Mouse (Mus musculus) layer of hippocampus, adult 9-10 months (tissue): ENCODE data around the gene Rpl28.
A peak's percentile ranks its signal among the peaks of the same experiment; 100 is the strongest.

Experiments used
- DNase-seq: peaks from one replicate; pipeline ENCODE4 v3.0.0; 2022; ENCODE audit warnings: low spot score

The Rpl28 gene

DNA sequence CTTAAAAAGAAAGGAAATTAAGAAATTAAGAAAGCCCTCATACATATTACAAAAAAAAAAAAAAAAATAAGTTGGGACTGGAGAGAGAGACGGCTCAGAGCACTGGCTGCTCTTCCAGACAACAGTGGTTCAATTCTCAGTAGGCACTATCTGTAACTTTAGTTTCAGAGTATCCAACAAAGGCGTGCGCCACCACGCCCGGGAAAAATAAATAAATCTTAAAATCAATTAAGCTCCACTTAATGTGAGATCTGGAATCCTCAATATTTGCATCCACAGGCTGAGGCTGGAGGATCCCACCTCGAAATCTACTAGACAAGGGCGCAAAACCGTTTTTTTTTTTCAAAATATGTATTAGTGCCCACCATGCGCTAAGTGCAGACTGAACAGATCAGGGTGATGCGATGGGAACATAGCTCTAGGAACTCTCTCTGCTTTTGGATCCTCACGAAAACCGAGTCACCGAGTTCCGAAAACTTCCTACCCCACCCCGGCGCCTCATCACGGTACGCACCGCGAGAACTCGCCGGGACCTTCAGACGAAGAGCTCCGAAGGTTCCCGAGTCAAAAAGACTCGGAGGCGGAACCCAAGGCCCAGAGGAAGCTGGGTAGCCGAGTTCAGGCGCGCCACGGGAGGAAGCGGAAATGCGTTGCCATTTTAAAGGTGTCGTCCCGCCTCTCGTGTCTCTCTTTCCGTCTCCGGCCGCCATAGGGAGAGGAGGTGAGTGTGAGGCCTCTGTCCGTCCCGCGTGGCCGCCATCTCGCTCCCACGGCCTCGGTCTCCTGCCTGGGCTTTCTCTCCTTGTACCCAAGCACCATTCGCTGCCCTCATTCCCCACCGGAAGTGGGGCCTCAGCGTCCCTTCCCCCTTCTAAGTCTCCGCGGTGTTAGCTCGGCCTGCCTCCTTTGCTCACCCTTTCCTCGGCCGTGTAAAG lies at the start of gene Rpl28:
TSS of gene Rpl28 (plus strand) at position 597 of the 935 bp plus-strand sequence.
- peak; percentile 84 for DNase-seq

DNA sequence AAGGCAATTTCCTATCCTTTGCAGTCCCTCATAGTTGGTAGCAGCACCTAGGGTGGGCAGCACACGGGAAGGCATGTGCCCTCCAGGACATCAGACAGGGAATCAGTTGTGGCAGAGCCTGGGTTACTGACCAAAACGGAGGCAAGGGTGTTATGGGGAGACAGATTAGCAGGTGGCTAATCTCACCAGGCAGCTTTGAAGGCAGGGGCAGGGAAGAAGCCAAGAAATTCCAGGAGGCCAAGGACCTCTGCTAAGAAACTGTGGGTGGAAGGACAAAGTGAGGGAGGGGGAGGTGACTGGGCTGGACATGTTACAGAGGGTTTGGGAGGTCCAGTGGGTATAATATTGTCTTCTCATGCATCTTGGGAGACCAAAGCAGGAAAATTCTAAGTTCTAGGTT lies 49.3 kb upstream of the Rpl28 start:
- no peak for DNase-seq

DNA sequence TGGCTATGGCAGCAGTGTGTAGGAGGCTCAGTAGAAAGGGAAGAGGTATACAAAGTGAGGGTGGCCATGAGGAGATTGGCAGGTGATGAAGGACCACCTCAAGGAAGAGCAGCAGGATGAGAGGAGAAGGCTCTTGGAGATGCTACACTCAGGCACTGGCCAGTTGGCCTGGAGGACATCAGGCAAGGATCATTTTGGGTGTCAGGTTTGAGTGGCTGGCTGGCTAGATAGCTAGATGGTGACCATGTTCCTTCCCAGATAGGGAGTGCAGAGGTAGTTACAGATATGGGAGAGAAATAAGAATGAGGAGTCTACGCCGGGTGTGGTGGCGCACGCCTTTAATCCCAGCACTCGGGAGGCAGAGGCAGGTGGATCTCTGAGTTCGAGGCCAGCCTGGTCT lies 47.8 kb upstream of the Rpl28 start:
- DNase-seq, result no peak

DNA sequence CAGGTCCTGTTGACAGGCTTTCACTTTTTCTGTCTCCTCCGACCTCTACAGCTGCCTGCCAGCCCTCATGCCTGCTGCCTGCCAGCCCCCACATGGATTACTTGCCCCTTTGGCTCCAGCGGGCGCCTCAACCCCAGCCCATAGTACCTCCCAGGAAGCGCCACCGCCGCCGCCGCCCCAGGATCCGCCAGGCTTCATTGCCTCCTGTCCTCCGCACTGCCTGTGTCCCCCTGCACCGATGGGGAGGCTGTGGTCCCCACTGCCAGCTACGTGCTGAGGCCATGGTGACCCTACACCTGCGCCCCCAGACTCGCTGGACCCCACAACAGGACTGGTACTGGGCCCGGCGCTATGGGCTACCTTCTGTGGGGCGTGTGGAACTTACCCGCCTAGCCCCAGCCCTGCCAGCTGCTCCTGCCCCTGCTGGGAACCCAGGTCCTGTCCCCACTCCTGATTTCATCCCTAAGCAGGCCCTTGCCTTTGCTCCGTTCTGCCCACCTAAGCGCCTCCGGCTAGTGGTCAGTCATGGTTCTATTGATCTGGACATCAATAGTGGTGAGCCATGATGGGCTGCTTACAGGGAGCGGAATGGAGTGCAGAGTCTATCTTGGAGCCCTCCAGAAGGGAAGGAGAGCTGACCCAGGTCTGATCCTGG lies 46.2 kb upstream of the Rpl28 start:
- no peak for DNase-seq

DNA sequence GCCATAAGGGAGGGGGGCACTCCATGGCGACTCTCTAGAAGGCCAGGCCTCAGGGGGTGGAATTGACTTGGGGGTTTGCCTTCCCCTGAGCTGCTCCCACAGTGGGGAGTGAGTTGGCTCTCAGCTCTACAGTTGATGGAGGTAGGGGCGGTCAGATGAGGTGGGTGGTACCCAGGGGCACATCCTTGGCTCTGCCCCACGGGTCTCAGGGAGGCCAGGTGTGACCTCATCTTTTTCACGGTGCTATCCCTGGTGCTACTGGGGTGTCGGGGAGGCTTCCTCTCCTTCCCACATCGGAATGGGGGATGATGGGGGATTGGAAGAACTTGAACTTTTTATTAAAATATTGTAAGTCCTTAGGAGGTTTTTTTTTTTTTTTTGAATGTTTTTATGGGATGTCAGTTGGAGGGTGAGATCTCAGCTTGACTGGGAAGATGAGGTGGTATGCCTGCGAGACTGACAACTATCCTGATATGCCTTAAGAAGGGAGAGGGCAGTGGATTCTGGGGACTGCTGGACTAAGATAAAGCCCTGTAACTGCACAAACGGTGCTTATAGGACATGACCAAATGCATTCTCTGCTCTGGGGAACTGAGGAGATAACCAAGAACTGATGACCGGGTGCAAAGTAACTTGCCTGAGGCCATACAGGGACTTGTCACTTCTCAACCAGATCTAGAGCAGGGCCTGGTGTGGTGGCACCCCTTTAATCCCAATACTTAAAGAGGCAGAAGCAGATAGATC lies 45.3 kb upstream of the Rpl28 start:
- no peak for DNase-seq

DNA sequence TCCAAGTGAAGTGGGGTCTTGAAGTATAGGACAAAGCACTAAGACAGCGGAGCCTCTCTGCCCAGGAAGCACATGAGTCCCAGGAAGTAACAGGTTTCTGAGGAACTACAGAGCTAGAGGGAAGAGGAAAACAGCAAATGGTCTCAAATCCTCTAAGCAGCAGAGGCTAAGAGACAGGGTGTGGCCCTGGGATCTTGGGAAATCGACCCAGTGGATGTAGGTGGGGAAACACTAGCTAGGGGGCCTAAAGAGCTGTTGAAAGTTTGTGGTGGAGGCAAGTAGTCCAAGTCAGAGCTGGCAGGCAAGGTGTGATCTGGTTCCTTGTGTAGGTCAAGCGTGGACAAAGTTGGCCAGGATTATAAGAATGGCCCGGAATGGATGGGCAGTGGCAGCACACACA lies 44.4 kb upstream of the Rpl28 start:
- DNase-seq, result no peak

DNA sequence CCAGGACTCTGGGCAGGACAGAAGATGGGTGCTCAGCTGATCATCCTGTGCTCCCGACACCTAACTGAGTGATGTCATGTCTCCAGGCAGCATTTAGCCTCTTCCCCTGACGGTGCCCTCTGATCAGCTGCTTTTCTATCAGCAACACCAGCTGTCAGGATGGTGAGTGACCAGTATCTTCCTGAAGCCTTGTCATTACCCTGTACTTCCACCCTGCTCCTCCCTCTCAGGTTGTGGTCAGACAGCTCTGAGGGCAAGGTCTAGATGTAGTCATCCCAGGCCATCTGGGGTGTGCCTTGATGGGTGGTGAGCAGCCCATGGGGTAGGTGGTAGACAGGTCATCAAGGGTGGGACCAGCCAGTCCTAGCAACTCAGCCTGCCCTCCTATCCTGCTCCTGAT lies 43.5 kb upstream of the Rpl28 start:
- DNase-seq, result no peak

DNA sequence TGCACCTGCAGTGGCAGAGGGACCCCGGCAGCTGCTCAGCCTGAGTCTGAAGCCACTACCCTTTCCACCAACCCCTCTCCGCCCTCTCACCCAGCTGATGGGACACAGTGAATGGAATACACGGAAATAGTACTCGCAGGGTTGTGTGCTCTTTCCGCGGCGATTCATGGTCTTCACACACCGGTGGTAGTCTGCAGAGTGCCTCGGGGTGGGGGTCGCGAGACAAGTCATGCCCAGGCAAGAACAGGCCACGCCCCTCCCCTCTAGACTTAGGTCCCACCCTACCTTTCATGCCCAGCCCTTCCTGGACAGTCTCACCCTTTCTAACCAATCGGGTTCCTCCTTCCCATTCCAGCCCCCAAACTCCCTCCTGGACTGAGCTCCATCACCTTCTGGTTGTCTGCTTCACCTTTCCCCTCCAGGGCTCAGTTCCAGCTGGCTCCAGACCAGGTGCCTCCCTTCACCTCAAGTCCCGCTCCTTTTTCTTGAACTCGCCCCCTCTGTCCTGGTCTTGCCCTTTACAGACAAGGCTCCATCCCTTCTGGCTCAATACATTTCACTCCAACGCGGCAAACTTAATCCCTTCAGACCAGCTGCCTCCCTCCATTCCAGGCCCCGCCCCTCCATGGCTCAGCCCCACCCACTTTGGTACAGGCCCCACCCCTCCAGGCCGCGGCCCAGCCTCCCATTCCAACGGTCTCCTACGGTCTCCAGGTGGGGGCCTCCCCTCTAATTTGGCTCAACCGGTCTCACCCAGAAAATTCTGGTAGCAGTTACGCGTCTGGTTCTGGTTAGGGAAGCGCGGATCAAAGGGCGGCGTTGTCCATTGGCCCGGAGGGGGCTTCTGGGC lies 40.5 kb upstream of the Rpl28 start:
- no peak for DNase-seq

DNA sequence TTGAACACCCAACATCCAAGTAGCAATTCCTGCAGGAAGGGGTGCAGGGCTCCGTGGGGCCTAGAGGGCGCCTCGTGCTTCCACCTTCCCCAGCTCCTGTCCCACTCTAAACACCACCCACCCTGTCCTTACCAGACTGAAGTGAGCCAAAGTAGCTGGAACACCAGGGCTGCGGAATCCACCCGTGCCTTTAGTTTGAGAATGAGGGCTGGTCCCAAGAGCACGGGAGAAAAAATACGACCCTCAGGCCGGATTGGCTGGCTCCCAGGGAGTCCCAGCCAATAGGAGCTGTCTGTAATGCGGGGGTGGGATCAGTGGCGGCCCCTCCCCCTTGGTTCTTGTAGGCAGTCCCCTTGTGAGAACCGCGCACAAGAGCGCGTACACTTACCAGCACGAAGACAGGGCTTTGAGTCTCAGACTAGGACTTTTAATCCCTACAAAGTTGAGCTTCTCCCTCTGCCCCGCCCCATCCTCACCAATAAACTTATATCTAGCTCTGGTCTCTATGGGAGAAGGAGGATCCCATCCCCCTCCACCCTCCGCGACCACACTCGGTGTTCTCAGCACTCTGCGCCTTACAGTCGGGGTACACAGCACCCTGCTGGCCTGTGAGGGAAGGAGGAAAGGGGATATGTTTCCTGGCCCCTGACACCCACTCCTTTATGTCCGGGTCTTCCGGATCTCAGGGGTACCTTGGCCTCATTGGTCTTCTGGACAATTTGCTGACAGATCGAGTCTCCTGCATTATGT lies 39.7 kb upstream of the Rpl28 start, which contains the start of gene Cox6b2:
TSS of gene Cox6b2 (minus strand) at position 274 of the 750 bp plus-strand sequence.
- peak; percentile 18 for DNase-seq

DNA sequence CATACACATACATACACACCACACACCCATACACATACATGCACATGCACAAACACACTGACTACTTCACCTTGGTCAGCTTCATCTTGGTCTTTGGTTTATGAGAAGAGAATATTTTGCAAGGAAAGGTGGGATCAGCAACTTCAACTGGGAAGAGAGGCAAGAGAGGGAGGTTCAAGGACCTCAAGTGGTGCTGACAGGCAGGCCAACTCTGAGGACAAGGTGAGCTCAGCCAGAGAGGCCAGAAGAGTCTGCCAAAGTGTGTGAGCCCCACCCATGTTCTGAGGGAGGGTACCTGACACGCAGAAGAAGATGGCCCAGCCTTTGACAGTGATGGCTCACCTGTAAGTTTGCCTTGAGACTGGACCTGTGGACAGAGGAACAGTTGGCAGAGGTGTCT lies 33.0 kb upstream of the Rpl28 start:
- no peak for DNase-seq

DNA sequence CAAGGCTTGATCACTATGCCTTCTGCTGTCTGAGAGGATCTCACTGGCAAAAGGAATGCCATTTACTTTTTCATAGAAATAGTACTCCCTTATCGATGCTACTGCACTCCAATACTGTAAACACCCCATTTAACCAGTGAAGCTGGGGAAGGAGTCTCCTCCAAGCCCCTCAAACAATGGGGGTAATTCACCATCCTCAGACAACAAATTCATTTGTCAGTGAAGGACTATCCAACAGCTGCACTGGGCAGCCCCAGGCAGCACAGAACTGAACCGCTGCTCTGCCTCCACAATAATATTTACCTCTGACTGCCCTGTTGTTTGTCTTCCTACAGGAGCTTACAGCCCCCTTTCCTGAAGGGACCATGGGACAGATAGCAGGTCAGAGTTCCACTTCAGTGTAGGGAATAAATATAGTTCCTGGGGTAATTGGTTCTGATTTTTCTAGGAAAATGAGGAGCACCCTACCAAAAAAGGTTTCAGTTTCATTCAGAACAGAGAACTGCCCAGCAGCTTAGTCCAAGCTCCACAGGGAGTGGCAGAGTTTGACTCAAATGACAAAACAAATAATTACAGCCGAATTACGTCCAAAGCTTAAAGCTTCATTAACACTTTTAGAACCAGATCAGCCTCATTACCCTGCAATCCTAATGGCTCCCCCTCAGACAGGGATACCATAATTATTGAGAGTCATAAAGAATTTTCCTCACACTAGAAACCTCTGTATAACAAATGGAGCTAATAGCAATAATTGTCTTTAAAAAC lies 27.5 kb upstream of the Rpl28 start:
- DNase-seq, result no peak

DNA sequence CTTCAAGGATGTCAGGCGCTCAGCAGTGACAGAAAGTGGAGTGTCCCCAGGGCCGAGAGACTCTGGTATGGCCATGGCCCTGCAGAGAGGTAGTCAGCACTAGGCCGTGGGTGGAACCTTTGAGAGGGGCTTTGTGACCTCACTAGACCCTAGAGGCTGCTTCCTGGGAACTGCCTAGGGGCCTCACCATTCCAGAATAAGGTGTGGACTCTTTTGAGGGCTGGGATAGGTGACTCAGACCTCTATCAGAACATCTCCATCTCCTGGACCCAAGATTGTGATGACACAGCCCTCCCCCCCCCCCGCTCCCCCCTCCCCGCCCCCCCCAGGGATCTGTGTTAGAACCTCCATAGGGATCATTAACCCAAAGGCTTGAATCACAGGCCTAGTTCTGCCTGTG lies 21.5 kb upstream of the Rpl28 start, which contains the start of gene Fam71e2:
TSS of gene Fam71e2 (minus strand) at position 101 of the 400 bp plus-strand sequence.
- DNase-seq, result no peak

DNA sequence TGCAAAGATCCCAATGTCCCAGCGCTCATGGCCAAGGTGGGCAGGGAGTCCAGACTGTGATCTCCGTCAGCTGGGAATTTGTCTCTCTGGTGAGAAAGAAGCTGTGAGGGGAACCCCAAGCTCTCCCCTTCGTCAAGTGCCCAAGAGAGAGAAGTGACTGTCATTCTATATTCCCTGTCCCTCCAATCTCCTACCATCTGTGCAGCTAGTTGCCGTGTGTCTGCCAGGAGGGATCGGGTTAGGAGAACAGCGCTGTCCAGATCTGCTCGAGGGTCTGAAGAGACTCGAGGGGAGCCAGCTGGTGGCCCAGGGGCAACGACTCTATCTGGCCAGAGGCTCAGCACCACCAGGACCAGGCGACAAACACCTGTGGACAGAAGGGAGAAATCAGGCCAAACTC lies 16.5 kb upstream of the Rpl28 start:
- no peak for DNase-seq

DNA sequence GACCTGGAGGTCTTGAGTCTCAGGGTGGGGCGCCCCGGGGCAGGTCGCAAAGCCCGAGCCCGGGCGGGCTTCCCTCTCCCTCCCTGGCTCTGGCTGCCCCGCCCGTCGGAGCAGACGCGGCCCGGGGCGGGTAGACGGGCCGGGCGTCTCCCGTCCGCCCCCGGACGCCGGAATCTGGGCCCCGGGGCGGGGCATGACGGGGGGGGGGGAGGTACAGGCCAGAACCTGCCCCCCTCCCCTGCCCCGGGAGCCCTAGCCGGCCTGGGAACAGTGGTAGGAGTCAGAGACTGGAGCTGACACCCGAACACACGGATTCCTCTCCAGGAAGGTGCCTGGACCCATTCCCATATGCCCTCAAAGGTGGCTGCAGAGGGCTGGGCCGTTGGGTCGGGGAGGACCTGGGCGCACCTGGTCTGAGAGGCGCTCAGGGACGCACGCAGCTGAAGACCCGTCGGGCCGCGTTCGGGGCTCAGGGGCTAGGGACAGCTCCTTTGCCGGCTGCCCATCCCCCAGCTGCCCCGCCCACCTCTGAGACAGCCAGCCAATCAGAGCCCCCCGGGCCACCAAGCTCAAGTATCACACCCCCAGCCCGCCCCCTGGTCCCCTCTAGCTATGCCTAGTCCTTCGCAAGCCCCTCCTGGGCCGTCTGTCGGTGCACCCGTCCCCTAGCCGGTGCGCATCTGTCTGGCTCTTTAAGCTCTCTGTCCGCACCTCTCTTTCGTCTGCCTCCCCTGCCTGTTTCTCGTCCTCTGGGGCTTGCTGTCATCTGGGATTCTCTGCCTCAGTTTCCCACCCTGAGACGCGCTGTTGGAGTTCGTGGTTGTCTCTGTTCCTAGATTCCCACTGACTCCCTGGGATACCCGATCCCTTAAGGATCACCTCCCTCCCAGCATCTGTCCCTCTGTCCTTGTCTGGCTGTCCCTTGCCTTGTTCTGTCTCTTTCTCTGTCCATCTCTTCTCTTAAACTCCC lies 15.5 kb upstream of the Rpl28 start:
- DNase-seq, result no peak

DNA sequence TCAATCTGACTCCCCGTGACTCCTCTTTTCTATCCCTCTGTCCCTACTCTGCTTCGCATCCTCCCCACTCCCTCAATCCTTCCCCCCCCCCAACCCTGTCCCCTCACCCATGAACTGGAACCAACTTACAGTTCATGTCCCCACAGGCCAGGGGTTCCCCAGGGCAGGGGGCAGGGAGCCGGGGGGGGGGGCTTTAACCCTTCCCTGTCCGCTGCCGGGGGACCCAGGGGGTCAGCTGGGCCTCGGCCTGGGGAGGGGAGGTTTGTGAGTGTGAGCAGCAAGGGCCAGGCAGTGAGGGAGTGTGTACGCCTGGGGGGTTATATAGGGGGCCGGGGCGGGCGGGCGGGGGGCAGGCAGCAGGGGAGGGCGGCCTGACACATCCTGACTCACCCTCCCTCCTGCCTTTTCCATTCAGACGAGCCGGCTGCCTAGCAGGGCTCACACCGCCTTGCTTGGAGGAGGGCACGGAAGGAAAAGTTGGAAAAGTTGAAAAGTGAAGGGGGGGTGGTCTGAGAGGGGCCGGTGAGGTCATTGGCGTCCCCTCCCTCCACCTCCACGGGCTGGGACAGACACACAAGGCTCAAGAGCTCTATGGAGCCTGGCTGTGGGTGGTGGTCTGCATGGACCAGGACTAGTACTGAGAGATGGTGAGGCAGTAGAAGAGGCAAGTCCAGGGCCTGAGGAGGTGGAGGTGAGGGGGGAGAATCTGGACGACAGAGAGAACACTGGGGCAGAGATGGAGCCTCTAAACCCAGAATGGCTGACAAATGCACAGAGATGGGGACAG lies 14.6 kb upstream of the Rpl28 start:
- DNase-seq, result no peak

DNA sequence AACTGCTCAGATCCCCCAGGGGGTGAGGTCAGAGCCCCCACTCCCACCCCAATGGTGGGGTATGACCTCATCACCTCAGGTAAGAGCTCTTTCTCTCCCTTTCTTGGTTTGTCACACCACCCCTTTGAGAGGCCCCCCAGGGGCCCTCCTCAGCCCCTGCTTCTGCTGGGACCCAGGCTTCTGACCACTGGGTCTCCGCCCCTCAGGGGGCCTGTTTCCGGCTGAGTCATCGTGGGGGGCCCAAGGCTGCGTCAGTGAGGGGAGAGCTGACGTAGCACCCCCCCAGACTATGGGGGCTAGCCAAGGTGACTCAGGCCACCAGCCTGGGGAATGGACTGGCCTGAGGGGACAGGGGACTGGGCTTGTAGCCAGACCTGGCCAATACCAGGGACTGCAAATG lies 12.8 kb upstream of the Rpl28 start:
- no peak for DNase-seq

DNA sequence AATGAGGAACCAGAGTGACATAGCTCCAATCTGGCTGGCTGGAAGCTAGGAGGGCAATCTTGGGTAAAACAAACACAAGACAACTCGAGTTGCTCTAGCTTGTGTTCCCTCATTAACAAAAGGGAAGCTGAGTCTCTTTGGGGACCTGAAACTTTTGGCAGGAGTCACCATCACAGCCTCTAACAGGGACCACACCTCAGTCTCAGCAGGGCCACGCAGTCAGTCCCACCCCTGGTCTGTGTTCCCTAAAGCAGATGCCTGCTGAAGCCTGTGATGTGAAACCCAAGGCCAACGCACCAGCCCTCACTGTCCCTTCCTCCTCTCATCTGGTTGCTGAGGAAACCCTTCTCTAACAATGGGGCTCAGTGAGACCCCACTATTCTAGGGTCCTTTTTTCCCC lies 10.5 kb upstream of the Rpl28 start:
- DNase-seq, result no peak

DNA sequence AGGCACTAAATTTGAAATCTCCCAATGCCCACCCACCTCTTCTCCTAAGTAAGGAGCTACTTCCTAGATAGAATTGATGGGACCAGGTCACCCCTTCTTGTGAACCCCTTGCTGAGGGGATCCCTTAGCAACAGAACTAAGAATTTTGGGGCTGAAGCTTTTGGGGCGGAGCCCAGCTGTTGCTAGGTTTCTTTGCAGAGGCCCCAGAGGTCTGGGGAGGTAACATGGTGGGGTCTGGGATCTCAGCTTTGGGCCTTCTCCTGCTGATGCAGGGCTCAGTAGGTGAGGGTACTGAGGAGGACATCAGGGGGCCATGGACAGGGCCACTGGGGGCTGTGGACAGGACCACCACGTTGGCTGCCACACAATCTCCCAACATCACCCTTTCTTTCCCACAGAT lies 9.9 kb upstream of the Rpl28 start, which contains the start of the genes Il11 and Tmem190:
TSS of gene Il11 (minus strand) at position 101 of the 400 bp plus-strand sequence.
TSS of gene Tmem190 (plus strand) at position 179 of the 400 bp plus-strand sequence.
- DNase-seq, result no peak
